Mouse (Mus musculus): ENCODE results near the gene Ndufa11. TPM values are rescaled to one million over a fixed set of nuclear protein-coding genes. Genes with fewer than 3 reads are reported as not detected.

Gene Ndufa11
- 410 and 419 TPM in 2 replicates for polyA plus RNA-seq (2016; fragmentation: Nextera tagmentation; extraction: Ambion mirVana)

- peaks cover 24% of the 10 kb centered on the region for H3K36me3 ChIP-seq
- peaks cover 39% of the 10 kb centered on the region for H3K4me1 ChIP-seq (replicated peaks)
- peak within 1 kb of the TSS; percentile 77 for H3K4me2 ChIP-seq
- peak within 1 kb of the TSS; percentile 91 for H3K9ac ChIP-seq (replicated peaks)
- H3K4me3 ChIP-seq (replicated peaks): peak within 1 kb of the TSS; percentile 82
- H3K27ac ChIP-seq: peak within 1 kb of the TSS; percentile 85
- H3K9me3 ChIP-seq: no peaks in the 10 kb centered on the region
- WGBS: under 1% methylated on average over 59 of the region's 59 CpGs
- ATAC-seq (ENCODE audit: insufficient number of reproducible peaks, insufficient read depth, low FRiP score, low TSS enrichment, low read depth): peak; percentile 64
- H3K27me3 ChIP-seq: no peaks in the 10 kb centered on the region
Observed at GRCm38 (mm10) chr17:56717363-56718058, at the start of gene Ndufa11, which contains the start of gene Vmac. Gene Ndufa11, plus strand, starts transcription at chr17:56717767. Gene Vmac, minus strand, starts transcription at chr17:56718022.

- no peaks in the 10 kb centered on the region for H3K9me3 ChIP-seq
- 6% methylated on average over 31 of the region's 31 CpGs for WGBS
- H3K4me1 ChIP-seq (replicated peaks): peaks cover 10% of the 10 kb centered on the region
- H3K27ac ChIP-seq: no peak overlapping the region
- ATAC-seq (ENCODE audit: insufficient number of reproducible peaks, insufficient read depth, low FRiP score, low TSS enrichment, low read depth): no peak
- peak overlapping the region; percentile 85 for H3K4me2 ChIP-seq
- peaks cover 21% of the 10 kb centered on the region for H3K27me3 ChIP-seq
- no peaks in the 10 kb centered on the region for H3K36me3 ChIP-seq
- peak overlapping the region; percentile 45 for H3K4me3 ChIP-seq (replicated peaks)
- H3K9ac ChIP-seq (replicated peaks): peak overlapping the region; percentile 72
Observed at GRCm38 (mm10) chr17:56668384-56669144, 49.0 kb upstream of the Ndufa11 start.

GRCm38 (mm10) chr17:56669766-56670165 lies 47.8 kb upstream of the Ndufa11 start:
- no peak overlapping the region for H3K4me2 ChIP-seq
- no peaks in the 10 kb centered on the region for H3K9me3 ChIP-seq
- no peak overlapping the region for H3K27ac ChIP-seq
- no peak overlapping the region for H3K4me3 ChIP-seq (replicated peaks)
- ATAC-seq (ENCODE audit: insufficient number of reproducible peaks, insufficient read depth, low FRiP score, low TSS enrichment, low read depth): no peak
- H3K9ac ChIP-seq (replicated peaks): no peak overlapping the region
- H3K27me3 ChIP-seq: peaks cover 21% of the 10 kb centered on the region
- peaks cover 1% of the 10 kb centered on the region; the same call in 1 of the 2 replicates for H3K36me3 ChIP-seq
- WGBS: 82% methylated on average over 8 of the region's 8 CpGs
- H3K4me1 ChIP-seq (replicated peaks): peaks cover 7% of the 10 kb centered on the region

- Histone ChIP-seq H3K4me3 (replicated peaks) (peak within 1 kb of the TSS; percentile 93), H3K4me2 (peak within 1 kb of the TSS; percentile 80), H3K36me3 (peaks cover 34% of the 10 kb centered on the region), H3K27me3 (peaks cover 6% of the 10 kb centered on the region), H3K27ac (peak within 1 kb of the TSS; percentile 92), H3K4me1 (replicated peaks) (peaks cover 16% of the 10 kb centered on the region), H3K9ac (replicated peaks) (peak within 1 kb of the TSS; percentile 97), H3K9me3 (no peaks in the 10 kb centered on the region)
- WGBS: 1% methylated on average over 61 of the region's 66 CpGs
- ATAC-seq (ENCODE audit: insufficient number of reproducible peaks, insufficient read depth, low FRiP score, low TSS enrichment, low read depth): peak; percentile 86
Observed at GRCm38 (mm10) chr17:56672941-56673646, 44.5 kb upstream of the Ndufa11 start, which contains the start of gene Ranbp3. Gene Ranbp3, plus strand, starts transcription at chr17:56673294.

- no peaks in the 10 kb centered on the region for H3K27me3 ChIP-seq
- peak overlapping the region; percentile 80 for H3K4me2 ChIP-seq
- H3K9me3 ChIP-seq: no peaks in the 10 kb centered on the region
- peak overlapping the region; percentile 85 for H3K27ac ChIP-seq
- H3K4me3 ChIP-seq (replicated peaks): peak overlapping the region; percentile 93
- WGBS: 2% methylated on average over 35 of the region's 37 CpGs
- H3K36me3 ChIP-seq: peaks cover 39% of the 10 kb centered on the region
- H3K9ac ChIP-seq (replicated peaks): peak overlapping the region; percentile 97
- ATAC-seq (ENCODE audit: insufficient number of reproducible peaks, insufficient read depth, low FRiP score, low TSS enrichment, low read depth): no peak; the same call in 1 of the 2 replicates
- peaks cover 16% of the 10 kb centered on the region for H3K4me1 ChIP-seq (replicated peaks)
Observed at GRCm38 (mm10) chr17:56673647-56674416, 43.7 kb upstream of the Ndufa11 start.

- Histone ChIP-seq H3K4me1 (replicated peaks) (no peaks in the 10 kb centered on the region), H3K4me3 (replicated peaks) (no peak overlapping the region), H3K4me2 (no peak overlapping the region), H3K9me3 (no peaks in the 10 kb centered on the region), H3K27me3 (no peaks in the 10 kb centered on the region), H3K36me3 (peaks cover 94% of the 10 kb centered on the region), H3K27ac (no peak overlapping the region), H3K9ac (replicated peaks) (0 out of 2 replicates have a peak overlapping the region, but pooled peaks have one; percentile 4)
- no peak for ATAC-seq (ENCODE audit: insufficient number of reproducible peaks, insufficient read depth, low FRiP score, low TSS enrichment, low read depth)
- 79% methylated on average over 4 of the region's 4 CpGs for WGBS
Observed at GRCm38 (mm10) chr17:56681791-56682190, 35.8 kb upstream of the Ndufa11 start.

GRCm38 (mm10) chr17:56682880-56683279 lies 34.7 kb upstream of the Ndufa11 start:
- no peak overlapping the region for H3K9ac ChIP-seq (replicated peaks)
- no peaks in the 10 kb centered on the region for H3K27me3 ChIP-seq
- H3K9me3 ChIP-seq: no peaks in the 10 kb centered on the region
- ATAC-seq (ENCODE audit: insufficient number of reproducible peaks, insufficient read depth, low FRiP score, low TSS enrichment, low read depth): no peak
- no peak overlapping the region for H3K27ac ChIP-seq
- H3K4me1 ChIP-seq (replicated peaks): no peaks in the 10 kb centered on the region
- peaks cover 94% of the 10 kb centered on the region for H3K36me3 ChIP-seq
- H3K4me2 ChIP-seq: no peak overlapping the region
- no peak overlapping the region for H3K4me3 ChIP-seq (replicated peaks)
- WGBS: 83% methylated on average over 3 of the region's 3 CpGs

GRCm38 (mm10) chr17:56683546-56684140 lies 33.9 kb upstream of the Ndufa11 start:
- Histone ChIP-seq H3K4me3 (replicated peaks) (no peak overlapping the region), H3K27ac (no peak overlapping the region), H3K4me2 (no peak overlapping the region), H3K9me3 (no peaks in the 10 kb centered on the region), H3K27me3 (no peaks in the 10 kb centered on the region), H3K4me1 (replicated peaks) (no peaks in the 10 kb centered on the region), H3K36me3 (peaks cover 96% of the 10 kb centered on the region), H3K9ac (replicated peaks) (no peak overlapping the region)
- ATAC-seq (ENCODE audit: insufficient number of reproducible peaks, insufficient read depth, low FRiP score, low TSS enrichment, low read depth): no peak
- 88% methylated on average over 5 of the region's 5 CpGs for WGBS

GRCm38 (mm10) chr17:56684649-56685048 lies 32.9 kb upstream of the Ndufa11 start:
- no peak overlapping the region for H3K4me3 ChIP-seq (replicated peaks)
- H3K4me1 ChIP-seq (replicated peaks): no peaks in the 10 kb centered on the region
- H3K9ac ChIP-seq (replicated peaks): no peak overlapping the region; the same call in 1 of the 2 replicates
- peaks cover 96% of the 10 kb centered on the region for H3K36me3 ChIP-seq
- WGBS: 87% methylated on average over 2 of the region's 2 CpGs
- H3K4me2 ChIP-seq: no peak overlapping the region
- no peaks in the 10 kb centered on the region for H3K27me3 ChIP-seq
- no peak overlapping the region for H3K27ac ChIP-seq
- no peaks in the 10 kb centered on the region for H3K9me3 ChIP-seq
- ATAC-seq (ENCODE audit: insufficient number of reproducible peaks, insufficient read depth, low FRiP score, low TSS enrichment, low read depth): no peak

- no peak overlapping the region for H3K27ac ChIP-seq
- no peak for ATAC-seq (ENCODE audit: insufficient number of reproducible peaks, insufficient read depth, low FRiP score, low TSS enrichment, low read depth)
- H3K27me3 ChIP-seq: no peaks in the 10 kb centered on the region
- 89% methylated on average over 4 of the region's 4 CpGs for WGBS
- H3K36me3 ChIP-seq: peaks cover 97% of the 10 kb centered on the region
- H3K9me3 ChIP-seq: no peaks in the 10 kb centered on the region
- H3K9ac ChIP-seq (replicated peaks): no peak overlapping the region
- H3K4me1 ChIP-seq (replicated peaks): no peaks in the 10 kb centered on the region
- H3K4me3 ChIP-seq (replicated peaks): no peak overlapping the region
- no peak overlapping the region for H3K4me2 ChIP-seq
Observed at GRCm38 (mm10) chr17:56686801-56687200, 30.8 kb upstream of the Ndufa11 start.

Data from limb, embryonic 12.5 days (tissue).